Mouse (Mus musculus) heart, postnatal 36 days (tissue): ENCODE measurements around the gene Hdgfl2. TPM values are rescaled to one million over a fixed set of nuclear protein-coding genes. Genes with fewer than 3 reads are reported as not detected.
"Not testable (repeated sequence)": the region's sequence is repeated elsewhere in the genome, so short reads cannot be mapped to it uniquely, and the experiment has no call there.

Experiments used
- DNase-seq, 2 experiments: peaks; one replicate each; pipeline ENCODE4 v3.0.0; 2021 to 2022
- intact Hi-C: fragments of 180-260 bp; cut with DNase I; formaldehyde crosslinking; loops from one replicate; pipeline ENCODE4 v1.15.1; 2025
- total RNA-seq, 2 experiments: library from RNA; stranded (reverse); gene quantifications; 2 replicates each; pipeline ENCODE4 v1.2.3; 2021

Gene Hdgfl2
- total RNA-seq, 2 experiments from 2014 or later: 37.5 to 41.1 TPM

DNA sequence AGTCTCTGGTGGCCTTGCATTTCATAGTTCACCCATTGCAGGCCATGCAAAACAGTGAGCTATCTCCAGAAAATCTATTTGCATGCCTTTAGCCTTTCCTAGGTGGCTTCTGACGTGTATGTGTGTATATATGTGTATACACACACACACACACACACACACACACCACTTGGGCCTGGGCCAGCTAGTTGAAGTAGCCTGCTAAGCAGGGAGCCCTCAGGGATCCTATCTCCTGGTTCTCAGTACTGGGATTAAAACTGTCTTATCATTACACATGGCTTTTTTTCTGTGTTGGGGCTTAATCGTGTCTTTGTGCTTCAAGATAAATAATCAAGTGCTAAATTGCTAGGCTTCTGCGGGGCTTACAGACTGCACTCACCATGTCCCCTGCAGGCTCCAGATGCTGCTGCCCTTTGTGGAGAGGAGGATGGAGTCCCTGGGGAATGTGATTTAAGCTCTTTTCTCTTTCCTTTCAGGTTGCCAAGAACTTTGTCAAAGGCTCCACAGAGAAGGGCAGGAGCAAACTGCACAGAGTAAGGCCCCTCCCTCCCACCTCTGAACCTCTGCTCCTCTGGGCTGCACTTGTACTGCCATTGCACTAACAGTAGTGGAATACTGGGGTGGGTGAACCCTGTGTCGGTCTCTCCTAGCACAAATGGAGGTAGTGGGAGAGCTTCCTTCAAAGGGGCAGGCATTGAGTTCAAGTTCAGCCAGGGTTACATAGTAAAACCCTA, 23.3 kb upstream of the Hdgfl2 start:
- intact Hi-C loops: no loop called here
- no peak for DNase-seq

DNA sequence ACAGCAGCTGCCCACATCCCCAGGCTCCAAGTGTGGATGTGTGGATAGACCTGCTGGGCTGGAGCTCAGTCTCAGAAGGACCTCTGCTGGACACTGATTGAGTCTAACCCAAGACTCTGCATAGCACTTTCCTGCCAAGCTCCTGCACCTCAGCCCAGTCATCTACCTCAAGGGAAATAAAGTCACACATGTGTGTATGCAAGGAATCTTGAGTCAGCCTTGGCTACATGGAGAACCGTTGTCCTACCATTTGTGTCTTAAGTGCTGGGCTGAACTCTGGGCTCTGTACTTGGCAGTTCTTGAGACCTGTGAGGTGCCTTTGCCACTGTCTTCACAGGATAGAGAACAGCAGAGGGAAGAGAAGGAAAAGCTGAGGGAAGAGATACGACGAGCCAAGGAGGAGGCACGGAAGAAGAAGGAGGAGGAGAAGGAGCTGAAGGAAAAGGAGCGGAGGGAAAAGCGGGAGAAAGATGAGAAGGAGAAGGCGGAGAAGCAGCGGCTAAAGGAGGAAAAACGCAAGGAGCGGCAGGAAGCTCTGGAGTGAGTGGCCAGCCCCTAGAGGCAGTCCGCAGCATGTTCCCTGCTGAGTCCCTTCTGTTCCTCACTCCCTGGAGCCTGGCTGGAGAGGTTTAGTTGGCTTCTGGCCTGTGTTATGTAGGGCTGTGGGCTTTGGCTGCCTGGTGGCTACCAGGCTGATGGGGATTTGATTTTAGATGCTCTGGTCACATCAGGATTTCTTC, 21.9 kb upstream of the Hdgfl2 start:
- intact Hi-C loops: no loop called here
- DNase-seq: no peak

DNA sequence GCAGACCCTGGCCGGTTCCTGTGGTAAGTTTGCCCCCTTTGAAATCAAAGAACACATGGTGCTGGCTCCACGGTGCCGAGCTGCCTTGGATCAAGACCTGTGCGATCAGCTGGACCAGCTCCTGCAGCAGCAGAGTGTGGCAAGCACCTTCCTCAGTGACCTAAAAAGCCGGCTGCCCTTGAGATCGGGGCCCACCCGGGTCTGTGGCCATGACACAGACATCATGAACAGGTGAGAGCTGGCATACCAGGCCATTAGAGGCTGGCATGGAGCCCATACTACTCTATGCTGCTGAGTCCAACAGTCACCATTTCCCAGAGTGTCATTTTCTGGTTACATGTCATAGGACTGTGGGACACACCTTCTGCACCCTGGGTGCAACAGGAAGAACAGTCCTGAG, 17.4 kb upstream of the Hdgfl2 start:
- intact Hi-C loops: no loop called here
- DNase-seq: no peak

DNA sequence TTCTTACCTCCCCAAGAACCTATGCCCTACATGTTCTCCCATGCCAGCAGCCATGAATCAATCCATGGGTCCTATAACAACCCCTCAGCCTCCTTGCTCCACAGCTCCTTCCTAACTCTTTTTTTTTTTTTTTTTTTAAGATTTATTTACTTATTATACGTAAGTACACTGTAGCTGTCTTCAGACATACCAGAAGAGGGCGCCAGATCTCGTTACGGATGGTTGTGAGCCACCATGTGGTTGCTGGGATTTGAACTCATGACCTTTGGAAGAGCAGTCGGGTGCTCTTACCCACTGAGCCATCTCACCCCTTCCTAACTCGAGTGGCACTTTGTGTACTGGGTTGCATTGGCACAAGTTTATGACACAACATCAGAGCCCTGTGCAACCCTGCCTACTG, 13.7 kb upstream of the Hdgfl2 start:
- DNase-seq, intact Hi-C loops: not testable (repeated sequence)

DNA sequence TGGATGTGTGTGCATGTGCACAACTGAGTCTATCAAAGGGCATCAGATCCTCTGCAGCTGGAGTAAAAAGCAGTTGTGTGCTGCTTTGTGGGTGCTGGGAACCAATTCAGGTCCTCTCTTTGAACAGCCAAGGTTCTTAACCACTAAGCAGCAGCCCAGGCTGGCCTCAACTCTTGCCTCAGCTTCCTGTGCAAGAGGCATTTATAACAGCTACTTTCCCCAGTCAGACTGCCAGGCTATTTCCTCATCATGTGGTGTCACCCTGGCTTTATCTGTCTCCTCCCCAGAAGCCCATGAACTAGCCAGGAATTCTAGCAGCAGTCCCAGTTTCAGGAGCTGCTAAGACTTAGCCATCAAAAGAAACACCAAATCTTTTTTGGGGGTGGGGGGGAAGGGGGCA, 13.0 kb upstream of the Hdgfl2 start:
- intact Hi-C loops: no loop called here
- DNase-seq: no peak

DNA sequence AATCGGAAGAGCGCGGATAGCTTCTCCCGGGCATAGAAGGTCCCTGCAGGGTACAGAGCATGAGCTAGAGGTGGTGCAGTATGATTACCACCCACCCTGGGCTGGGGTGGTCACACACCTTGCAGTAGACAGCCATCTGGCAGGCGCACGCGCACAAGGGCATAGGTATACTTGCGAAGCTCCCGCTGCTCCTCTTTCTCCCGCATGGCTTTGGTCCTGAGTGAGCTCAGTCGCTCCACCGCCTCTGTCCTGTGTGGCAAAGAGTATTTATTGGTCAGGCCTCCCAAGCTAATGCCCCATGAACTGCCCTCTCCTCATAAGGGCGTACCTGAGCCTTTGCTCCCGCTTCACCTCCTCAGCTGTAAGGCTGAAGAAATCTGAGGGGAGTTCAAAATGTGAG, 10.4 kb upstream of the Hdgfl2 start:
- intact Hi-C loops: no loop called here
- DNase-seq: no peak

DNA sequence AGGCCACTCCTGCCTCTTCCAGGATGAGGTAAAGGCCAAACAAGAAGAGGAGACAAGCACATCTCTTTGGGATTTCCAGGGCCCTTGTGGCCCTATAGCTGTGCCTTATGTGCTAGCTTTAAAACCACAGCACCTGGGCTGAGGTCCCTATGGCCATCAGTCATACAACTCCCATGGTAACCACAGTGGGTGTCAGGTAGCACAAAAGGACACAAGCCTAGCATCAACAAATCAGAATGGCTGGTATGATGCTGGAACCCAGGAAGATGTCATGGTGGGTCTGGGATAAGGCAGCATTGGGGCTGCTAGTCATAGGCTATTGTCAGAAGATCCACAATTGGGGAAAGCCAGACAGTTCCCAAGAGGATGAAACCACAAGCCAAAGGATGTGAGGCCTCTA, 8.3 kb upstream of the Hdgfl2 start:
- intact Hi-C loops: no loop called here
- DNase-seq: no peak

DNA sequence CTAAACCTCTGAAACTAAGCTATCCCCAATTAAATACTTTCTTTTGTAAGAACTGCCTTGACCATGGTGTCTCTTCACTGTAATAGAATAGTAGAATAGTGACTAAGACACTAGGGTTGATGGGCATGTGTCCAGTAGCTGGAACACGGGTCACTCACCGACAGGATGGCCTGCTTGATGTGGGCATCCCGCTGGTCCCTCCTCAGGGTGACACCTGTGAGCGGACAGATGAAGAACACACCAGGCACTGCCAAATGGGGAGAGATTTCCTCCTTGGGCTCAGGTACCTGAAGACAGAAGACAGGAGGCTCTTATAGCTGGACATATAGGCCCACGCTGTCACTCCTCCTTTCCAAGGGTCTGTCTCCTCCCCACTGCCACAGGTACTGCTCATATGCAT, 7.2 kb upstream of the Hdgfl2 start:
- DNase-seq: no peak
- intact Hi-C loops: loop anchor here (2.0 kb wide), 1 partner anchor 31 kb away; the partner anchor contains the start of gene Chaf1a

DNA sequence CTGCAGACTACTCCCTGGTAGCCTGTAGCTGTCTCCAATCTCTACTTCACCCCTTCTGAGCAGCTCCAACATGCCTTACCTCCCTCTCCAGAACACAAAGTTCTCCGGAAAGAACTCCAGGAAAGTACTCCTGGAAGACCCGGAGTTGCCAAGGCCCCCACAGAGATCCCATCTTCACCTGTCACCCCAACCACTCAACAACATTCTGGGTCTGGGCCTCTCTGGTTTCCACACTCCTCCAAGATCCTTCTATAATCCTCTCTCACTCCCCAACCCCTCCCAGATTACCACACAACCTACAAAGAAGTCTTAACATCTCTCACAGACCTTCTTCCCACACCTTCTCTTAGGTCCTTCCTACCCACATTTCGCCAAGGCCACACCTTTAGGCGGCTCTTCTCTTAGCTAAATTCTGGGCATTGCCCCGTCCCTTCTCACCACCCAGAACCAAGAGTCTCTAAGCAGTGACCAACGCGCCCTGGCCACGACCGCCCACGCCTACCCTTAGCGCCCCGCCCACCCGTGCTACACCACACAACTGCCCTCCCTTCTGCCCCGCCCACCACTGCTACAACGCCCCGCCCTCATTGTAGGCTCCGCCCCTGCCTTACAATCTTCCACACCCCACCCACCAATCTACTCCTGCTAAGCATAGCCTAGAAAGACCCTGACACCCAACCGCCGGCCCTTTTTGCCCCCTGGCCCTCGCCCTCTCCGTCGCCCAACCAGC, 5.2 kb upstream of the Hdgfl2 start:
- intact Hi-C loops: no loop called here

DNA sequence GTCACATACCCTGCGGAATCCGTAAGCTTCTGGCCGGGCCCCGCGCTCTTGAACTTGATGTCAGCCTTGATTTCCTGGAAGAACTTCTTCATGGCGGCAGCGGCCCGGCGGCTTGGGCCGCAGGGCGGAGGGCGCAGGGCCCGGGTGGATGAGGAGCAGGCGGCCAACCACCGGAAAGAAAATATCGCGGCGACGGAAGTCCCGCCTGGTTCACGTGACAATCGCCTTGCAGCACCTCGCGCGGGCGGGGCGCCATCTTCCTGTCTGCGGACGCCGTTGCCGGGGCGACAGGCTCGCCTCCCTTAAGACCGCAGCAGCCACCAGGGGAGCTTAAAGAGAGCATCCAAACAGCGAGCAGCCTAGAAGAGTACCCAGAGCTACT, 4.6 kb upstream of the Hdgfl2 start, which contains the start of gene Ubxn6:
Gene Ubxn6, minus strand, starts transcription at position 202 of the 382 bp plus-strand sequence.
- intact Hi-C loops: no loop called here
- DNase-seq: peak; percentile 96 to 98

More for the DNA sequence above, 5.2 kb upstream of the Hdgfl2 start:
- peak; percentile 80 to 83 for DNase-seq

DNA sequence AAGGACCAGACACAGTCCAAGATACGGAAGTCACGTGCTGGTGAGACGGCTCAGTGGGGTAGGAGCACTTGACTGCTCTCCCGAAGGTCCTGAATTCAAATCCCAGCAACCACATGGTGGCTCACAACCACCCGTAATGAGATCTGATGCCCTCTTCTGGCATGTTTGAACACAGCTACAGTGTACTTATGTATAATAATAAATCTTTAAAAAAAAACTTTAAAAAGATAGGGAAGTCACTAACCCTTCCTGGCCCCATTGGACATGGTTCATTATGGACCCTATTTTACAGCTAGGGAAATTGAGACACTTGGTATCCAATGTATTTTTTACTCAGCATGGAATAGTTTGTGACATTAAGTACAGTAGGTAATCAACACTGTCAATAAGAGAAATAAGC, 1.9 kb upstream of the Hdgfl2 start:
- DNase-seq: no peak
- intact Hi-C loops: no loop called here

DNA sequence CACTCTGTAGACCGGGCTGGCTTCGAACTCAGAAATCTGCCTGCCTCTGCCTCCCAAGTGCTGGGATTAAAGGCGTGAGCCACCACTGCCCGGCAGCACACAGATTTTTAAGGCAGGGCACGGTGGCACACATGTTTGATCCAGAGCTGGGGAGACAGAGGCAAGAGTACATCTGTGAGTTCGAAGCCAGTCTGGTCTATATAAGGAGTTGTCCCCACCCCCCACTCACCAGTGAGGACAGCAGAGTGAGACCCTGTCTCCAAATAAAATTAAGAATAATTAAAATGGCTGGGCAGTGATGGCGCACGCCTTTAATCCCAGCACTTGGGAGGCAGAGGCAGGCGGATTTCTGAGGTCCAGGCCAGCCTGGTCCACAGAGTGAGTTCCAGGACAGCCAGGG, 1.1 kb upstream of the Hdgfl2 start:
- intact Hi-C loops, DNase-seq: not testable (repeated sequence)

DNA sequence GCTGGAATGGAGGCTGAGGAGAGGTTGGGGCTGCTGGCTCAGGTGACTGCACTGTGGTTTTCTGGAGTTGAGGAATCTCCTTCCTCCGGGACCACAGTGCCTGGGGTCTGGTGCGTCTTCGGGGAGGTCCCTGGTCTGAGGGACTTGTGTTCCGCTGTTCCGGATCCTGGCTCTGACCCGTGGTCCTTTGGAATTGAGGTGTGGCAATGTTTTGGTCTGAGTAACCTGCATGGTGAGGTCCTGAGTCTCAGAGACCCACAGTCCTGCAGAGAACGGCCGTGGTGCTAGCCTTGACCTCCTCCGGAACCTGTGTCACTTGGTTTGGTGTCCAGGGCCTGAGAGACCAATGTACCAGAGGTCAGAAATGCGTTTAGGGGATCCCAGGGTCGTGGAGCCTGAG, 487 bp downstream of the Hdgfl2 start:
- DNase-seq: no peak
- intact Hi-C loops: loop anchor here (2.0 kb wide), 1 partner anchor 17 kb away; no protein-coding TSS in a partner anchor

DNA sequence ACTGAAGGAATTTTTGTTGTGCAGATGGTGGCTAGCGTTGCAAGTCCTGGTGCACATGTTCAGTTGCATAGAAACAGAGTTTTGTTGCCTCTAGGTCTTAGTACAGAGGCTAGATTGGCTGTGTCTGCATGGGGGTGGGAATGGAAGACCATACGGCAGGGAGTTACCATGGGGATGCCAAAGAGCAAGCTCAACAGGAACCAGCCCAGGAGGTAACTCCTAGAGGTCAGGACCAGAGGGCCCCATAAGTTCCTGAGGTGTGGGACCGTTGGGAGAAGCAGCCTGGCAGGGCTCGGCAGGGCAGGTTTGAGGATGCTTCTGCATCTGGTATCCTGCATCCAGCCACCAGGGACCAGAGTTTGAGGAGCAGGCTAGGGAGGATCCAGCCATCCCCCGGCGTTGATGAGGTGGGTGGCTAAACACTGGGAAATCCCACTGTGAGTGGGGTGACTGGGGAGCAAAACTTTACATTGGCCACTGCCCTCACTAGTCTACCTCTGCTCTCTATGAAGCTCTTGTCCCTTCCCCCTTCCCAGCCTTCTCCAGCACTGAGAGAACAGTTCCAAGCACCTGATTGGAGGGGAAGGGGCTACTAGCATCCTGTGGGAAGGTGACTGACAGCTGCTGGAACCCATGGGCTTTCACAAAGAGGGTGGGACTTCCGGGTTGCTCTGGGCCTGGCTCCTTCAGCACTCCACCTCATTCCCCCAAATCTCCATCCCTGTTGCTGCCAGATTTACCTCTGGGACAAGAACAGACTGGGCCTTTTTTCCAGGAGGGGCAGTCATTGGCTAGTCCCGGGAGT, 1.5 kb downstream of the Hdgfl2 start:
- intact Hi-C loops: loop anchor here (2.0 kb wide), 1 partner anchor 16 kb away; no protein-coding TSS in a partner anchor
- DNase-seq: no peak

DNA sequence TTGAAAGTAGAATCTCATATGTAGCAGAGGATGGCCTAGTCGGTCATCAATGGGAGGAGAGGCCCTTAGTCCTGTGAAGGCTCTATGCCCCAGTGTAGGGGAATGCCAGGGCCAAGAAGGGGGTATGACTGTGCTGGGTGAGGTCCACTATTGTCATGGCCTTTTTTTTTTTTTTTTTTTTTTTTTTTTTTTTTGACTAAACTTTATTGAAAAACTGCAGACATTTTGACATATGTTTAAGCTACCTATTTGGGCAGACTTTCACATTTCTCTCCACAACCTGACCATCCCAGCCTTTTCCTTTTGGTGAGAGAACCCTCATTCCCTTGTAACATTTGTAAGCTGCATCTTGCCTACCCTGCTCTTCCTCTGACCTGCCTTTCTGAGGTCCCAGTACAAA, 12.9 kb downstream of the Hdgfl2 start:
- DNase-seq: no peak
- intact Hi-C loops: loop anchor here (10.0 kb wide), 1 partner anchor 472 kb away; no protein-coding TSS in a partner anchor

DNA sequence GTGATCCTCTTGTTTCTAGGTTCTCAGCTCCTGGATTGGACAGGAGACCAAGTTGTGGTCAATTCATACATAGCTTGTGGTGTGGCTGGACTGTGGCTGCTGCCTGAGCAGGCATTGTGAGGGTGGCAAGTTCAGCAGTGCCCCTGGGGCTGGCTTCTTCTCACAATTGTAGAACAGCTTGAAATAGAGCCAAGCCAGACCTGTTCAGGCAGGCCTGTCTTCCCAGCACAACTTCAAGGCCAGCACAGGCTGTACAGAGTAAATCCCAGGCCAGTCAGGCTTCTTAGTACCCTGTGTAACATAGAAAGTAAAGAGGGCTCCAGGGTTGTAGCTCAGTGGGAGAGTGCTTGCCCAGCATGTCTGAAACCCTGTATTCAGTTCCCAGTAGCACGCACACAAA, 13.4 kb downstream of the Hdgfl2 start:
- no peak for DNase-seq
- intact Hi-C loops: loop anchor here (10.0 kb wide), 1 partner anchor 472 kb away; no protein-coding TSS in a partner anchor

DNA sequence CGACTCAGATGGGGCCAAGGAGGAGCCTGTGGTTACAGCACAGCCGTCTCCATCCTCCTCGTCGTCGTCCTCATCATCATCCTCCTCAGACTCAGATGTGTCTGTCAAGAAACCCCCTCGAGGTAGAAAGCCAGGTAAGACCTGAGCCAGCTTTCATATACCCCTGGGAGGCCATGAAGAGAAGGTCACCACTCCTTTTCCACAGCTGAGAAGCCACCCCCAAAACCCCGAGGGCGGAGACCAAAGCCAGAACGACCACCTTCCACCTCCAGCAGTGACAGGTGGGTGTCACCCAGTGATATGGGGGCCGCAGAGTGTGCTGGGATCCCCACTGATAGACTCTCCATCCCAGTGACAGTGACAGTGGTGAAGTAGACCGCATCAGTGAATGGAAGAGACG, 17.4 kb downstream of the Hdgfl2 start:
- DNase-seq: no peak
- intact Hi-C loops: loop anchor here (2.0 to 10.0 kb wide), 2 partner anchors 16 to 468 kb away; no protein-coding TSS in a partner anchor

DNA sequence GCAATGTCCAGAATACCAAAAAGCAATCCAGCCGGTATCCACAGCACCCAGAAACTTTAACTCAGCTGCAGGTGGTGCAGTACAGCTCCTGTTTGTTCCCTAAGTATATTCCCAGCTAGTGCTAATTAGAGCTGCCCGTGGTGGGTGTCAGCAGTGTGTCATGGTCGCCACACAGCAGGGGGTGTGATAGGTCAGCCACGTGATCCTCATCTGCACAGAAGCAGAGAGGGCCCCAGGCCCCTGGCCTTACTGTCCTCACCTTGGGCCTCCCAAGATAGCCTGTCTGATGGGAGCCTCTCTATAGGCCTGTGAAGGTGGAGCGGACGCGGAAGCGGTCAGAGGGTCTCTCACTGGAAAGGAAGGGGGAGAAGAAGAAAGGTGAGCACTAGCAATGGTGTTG, 18.7 kb downstream of the Hdgfl2 start:
- DNase-seq: no peak
- intact Hi-C loops: loop anchor here (10.0 kb wide), 1 partner anchor 467 kb away; no protein-coding TSS in a partner anchor

DNA sequence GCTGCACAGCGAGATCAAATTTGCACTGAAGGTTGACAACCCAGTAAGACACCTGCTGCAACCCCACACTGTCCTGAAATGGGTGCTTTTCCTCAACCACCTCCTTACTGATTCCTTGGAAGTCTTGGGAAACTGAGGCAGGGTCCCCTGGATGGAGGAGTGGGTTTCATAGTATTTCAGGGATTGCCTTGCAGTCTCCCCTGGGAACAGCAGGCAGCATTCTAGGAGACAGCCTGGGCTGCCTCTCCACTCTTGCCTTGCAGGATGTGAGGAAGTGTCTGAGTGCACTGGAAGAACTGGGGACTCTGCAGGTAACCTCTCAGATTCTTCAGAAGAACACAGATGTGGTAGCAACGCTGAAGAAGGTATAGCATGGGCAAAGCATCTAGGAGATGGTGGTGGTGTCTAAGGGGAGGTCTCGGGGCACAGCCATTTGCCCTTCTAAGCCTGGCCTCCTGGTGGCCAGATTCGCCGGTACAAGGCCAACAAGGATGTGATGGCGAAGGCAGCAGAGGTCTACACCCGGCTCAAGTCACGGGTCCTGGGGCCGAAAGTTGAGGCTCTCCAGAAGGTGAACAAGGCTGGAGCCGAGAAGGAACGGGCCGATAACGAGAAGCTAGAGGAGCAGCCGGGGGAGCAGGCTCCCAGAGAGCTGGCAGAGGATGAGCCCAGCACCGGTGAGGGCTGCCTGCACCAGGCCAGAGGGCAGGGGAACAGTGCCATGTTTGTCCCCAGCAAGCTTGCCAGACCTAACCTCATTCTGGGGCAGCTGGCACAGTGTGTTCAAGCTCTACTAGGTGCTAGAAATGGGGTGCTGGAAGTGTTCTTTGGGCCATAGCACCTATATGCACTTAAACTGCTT, 19.5 kb downstream of the Hdgfl2 start:
- no peak for DNase-seq

More for the DNA sequence above, 19.5 kb downstream of the Hdgfl2 start:
- intact Hi-C loops: loop anchor here (10.0 kb wide), 1 partner anchor 466 kb away; no protein-coding TSS in a partner anchor
